Comparison of ENCODE assay signal across 18 mouse cellular contexts in genomic region chr1:190470336-190470735, GRCm38 (mm10).
DNase-seq lines count a peak whose midpoint lies in the region; ATAC-seq and TF ChIP-seq lines count a peak whose summit lies in the region.
"Had no signal": no experiment of that assay in that cellular context is flagged by ENCODE, and none has a peak within 500 bp of the region (broad histone marks: within the 10 kb centered on the region; RNA-seq: fewer than 3 reads in every experiment).

No protein-coding gene starts in this region.

- H3K4me1 ChIP-seq in liver, postnatal 0 days (ENCODE audit: insufficient read depth): peaks cover 5% of the 10 kb centered on the region; the same call in 1 of the 2 replicates
- H3K4me1 ChIP-seq: embryonic facial prominence, embryonic 13.5 days; embryonic facial prominence, embryonic 15.5 days; forebrain, embryonic 10.5 days had no signal

- TF ChIP-seq EP300 in liver, postnatal 0 days (IDR thresholded peaks at IDR 0.05; ENCODE audit: low read depth): no peak

- no peak for TF ChIP-seq CTCF in liver, postnatal 0 days (IDR thresholded peaks at IDR 0.05; ENCODE audit: low read depth)

- no peaks in the 10 kb centered on the region for H3K36me3 ChIP-seq in liver, postnatal 0 days (replicated peaks; ENCODE audit: insufficient read depth, low read length)
- H3K36me3 ChIP-seq: embryonic facial prominence, embryonic 13.5 days; embryonic facial prominence, embryonic 15.5 days; forebrain, embryonic 10.5 days; forebrain, embryonic 12.5 days had no signal

- peak; percentile 70 to 72 for DNase-seq in cerebellum, postnatal 14 days
- DNase-seq in cerebellum, adult 18-20 months: no peak
- no peak for DNase-seq in liver, postnatal 0 days
- DNase-seq in liver: no peak
- DNase-seq: adrenal gland, adult 2 months; adrenal gland, postnatal 10 days; adrenal gland, postnatal 25 days; cerebellum, adult 11-12 months; cerebellum, adult 8-10 months; cerebellum, postnatal 36 days; embryo, embryonic 11 days had no signal

- WGBS in liver, postnatal 0 days (ENCODE audit: insufficient replicate concordance): 50% methylated on average over 9 of the region's 9 CpGs

- no peak overlapping the region for H3K4me3 ChIP-seq in liver, postnatal 0 days (ENCODE audit: low read depth, low read length)
- H3K4me3 ChIP-seq: embryonic facial prominence, embryonic 13.5 days; embryonic facial prominence, embryonic 15.5 days; erythroblast, embryonic 14.5 days; forebrain, embryonic 10.5 days; forebrain, embryonic 12.5 days had no signal

- 0 out of 2 replicates have a peak overlapping the region, but pooled peaks have one; percentile 9 for H3K4me2 ChIP-seq in liver, postnatal 0 days (ENCODE audit: low read depth, low read length)
- H3K4me2 ChIP-seq: embryonic facial prominence, embryonic 13.5 days; embryonic facial prominence, embryonic 15.5 days; forebrain, embryonic 12.5 days had no signal

- H3K9ac ChIP-seq in liver, postnatal 0 days (replicated peaks): no peak overlapping the region
- H3K9ac ChIP-seq: embryonic facial prominence, embryonic 13.5 days; embryonic facial prominence, embryonic 15.5 days; forebrain, embryonic 12.5 days had no signal

- no peak for ATAC-seq in liver, postnatal 0 days
- ATAC-seq: forebrain, embryonic 14.5 days; forebrain, embryonic 16.5 days had no signal

- H3K27me3 ChIP-seq in liver, postnatal 0 days (ENCODE audit: insufficient read depth, low read length): no peaks in the 10 kb centered on the region
- H3K27me3 ChIP-seq: embryonic facial prominence, embryonic 13.5 days; embryonic facial prominence, embryonic 15.5 days had no signal

- H3K27ac ChIP-seq in liver, postnatal 0 days (ENCODE audit: low read depth): no peak overlapping the region
- H3K27ac ChIP-seq: embryonic facial prominence, embryonic 13.5 days; embryonic facial prominence, embryonic 15.5 days; forebrain, embryonic 10.5 days; forebrain, embryonic 12.5 days had no signal

- no peaks in the 10 kb centered on the region for H3K9me3 ChIP-seq in liver, postnatal 0 days (ENCODE audit: low read length)
- H3K9me3 ChIP-seq: embryonic facial prominence, embryonic 13.5 days; embryonic facial prominence, embryonic 15.5 days; forebrain, embryonic 10.5 days; forebrain, embryonic 12.5 days had no signal

Comparison
In these comparisons a context has a peak if more than half of its experiments do, and no peak if none do; other contexts are left out.
1. DNase-seq: peak in cerebellum, postnatal 14 days (2 of 2); none in cerebellum, adult 18-20 months (0 of 2), liver, postnatal 0 days (single experiment) and liver (single experiment).